Mouse (Mus musculus): ENCODE results near the gene Mb. TPM values are rescaled to one million over a fixed set of nuclear protein-coding genes. Genes with fewer than 3 reads are reported as not detected.
"Not testable (repeated sequence)": the region's sequence is repeated elsewhere in the genome, so short reads cannot be mapped to it uniquely, and the experiment has no call there.

The Mb gene
- polyA plus RNA-seq, 1 experiment from 2014 or later = 13.6 TPM

DNA sequence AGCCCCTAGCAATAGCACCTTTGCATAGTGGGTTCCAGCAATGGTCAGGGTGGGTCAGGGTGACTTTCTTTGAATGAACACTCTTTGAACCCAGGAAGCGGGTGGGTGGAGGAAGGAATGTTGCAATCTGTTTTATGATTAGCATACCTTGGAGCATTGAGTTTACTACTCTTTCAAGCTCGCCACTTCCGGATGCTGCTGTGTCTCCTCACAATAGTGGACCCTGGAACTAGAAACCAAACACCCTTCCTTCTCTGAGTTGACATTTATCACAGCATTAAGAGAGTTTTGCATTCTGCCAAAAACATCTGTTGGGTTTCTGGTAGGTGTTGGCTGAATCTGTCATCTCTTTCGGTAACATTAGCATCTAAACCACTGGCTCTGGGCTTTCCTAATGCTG is 8.9 kb upstream of the Mb start:
- not testable (repeated sequence) for H3K4me3 ChIP-seq; H3K4me2 ChIP-seq (replicated peaks); H3K4me1 ChIP-seq; H3K36me3 ChIP-seq; H3K27ac ChIP-seq; H3K27me3 ChIP-seq; H3K9me3 ChIP-seq; H3K9ac ChIP-seq; ATAC-seq (ENCODE audit: low FRiP score, low read depth)
- WGBS = 89% methylated on average over 4 of the region's 4 CpGs

DNA sequence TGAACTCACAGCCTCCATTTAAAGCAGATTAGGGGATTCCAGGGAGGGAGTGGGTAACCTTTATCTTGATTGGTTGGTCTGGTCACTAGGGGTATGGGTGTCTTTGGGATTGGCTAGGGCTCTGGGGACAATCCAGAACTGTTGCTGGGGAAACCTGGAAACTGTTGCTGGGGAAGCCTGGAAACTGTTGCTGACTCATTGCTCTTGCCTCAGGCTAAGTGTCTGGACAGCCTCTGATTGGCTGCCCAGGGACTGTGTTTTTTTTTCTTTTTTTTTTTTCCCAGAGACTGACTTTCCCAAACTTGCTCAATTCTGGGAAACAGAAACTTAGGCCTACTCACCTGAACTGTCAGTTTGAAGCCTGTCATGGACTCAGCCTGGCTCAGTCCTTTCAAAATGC is 8.1 kb upstream of the Mb start:
- H3K4me3 ChIP-seq = no peak overlapping the region
- H3K27ac ChIP-seq = no peak overlapping the region
- H3K27me3 ChIP-seq = no peaks in the 10 kb centered on the region
- no peak for ATAC-seq (ENCODE audit: low FRiP score, low read depth)
- H3K9me3 ChIP-seq = peaks cover 6% of the 10 kb centered on the region
- no peak overlapping the region for H3K9ac ChIP-seq
- H3K4me1 ChIP-seq = no peaks in the 10 kb centered on the region; the same call in 1 of the 2 replicates
- H3K36me3 ChIP-seq = no peaks in the 10 kb centered on the region
- H3K4me2 ChIP-seq (replicated peaks) = no peak overlapping the region

DNA sequence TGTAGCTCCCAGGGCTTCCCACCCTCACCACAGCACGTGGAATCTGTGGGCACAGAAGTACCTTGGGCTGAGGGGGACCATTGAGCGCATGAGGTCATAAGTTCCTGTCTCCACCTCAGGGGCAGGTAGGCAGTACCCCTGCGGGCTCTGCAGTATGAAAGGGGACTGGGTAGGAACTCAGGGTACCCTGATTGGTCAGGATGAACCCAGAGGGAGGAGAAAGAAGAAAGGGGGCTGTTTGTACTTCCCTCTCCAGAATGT is 6.3 kb upstream of the Mb start:
- Histone ChIP-seq H3K4me3 (no peak overlapping the region), H3K36me3 (no peaks in the 10 kb centered on the region), H3K27me3 (no peaks in the 10 kb centered on the region), H3K9ac (no peak overlapping the region), H3K9me3 (peaks cover 6% of the 10 kb centered on the region), H3K27ac (no peak overlapping the region), H3K4me1 (no peaks in the 10 kb centered on the region; the same call in 1 of the 2 replicates), H3K4me2 (replicated peaks) (no peak overlapping the region)
- 51% methylated on average over 3 of the region's 3 CpGs for WGBS
- no peak for ATAC-seq (ENCODE audit: low FRiP score, low read depth)

DNA sequence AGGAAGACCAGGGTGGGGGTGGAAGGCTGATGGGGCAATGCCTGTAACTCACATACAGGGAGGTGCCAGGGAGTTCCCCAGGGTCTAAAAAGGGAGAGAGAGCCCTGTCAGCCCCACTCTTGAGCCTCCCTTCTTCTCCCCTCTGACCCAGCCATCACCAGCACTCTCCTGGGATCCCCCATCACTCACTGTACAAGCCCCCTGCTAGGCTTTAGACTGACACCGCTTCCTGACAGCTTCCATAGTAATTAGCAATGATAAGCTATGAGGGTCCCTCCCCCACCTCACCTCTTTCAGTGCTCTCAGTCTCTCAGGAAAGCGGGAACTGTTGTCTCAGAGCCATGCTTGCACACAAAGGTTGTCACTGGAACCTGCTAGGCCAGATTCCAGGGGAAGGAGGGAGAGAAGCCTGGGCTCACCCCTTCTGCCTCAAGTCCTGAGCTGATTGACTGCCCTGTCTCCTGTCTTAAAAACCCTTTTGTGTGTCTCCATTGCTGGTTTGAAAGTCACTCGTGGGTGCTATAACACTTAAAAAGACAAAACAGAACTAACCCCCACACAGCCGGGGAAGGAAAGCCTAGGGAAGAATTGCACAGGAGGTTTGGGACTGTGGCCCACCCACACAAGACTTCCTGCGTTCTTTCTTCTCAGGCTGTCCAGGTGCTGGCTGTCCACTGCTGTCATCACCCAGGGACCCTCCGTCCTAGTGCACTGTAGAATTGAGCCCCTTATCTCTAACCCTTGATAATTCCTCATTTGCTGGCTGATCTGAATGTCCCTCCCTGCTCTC is 5.7 kb upstream of the Mb start:
- peaks cover 6% of the 10 kb centered on the region for H3K9me3 ChIP-seq
- ATAC-seq (ENCODE audit: low FRiP score, low read depth) = no peak
- WGBS = 45% methylated on average over 6 of the region's 6 CpGs
- H3K27ac ChIP-seq = peak overlapping the region; percentile 10; the same call in 1 of the 2 replicates
- no peak overlapping the region for H3K9ac ChIP-seq
- no peak overlapping the region for H3K4me3 ChIP-seq
- H3K4me2 ChIP-seq (replicated peaks) = no peak overlapping the region
- no peaks in the 10 kb centered on the region for H3K36me3 ChIP-seq
- H3K4me1 ChIP-seq = no peaks in the 10 kb centered on the region; the same call in 1 of the 2 replicates
- no peaks in the 10 kb centered on the region for H3K27me3 ChIP-seq

GRCm38 (mm10) chr15:77054611-77055175 is 4.2 kb upstream of the Mb start:
- 74% methylated on average over 5 of the region's 5 CpGs for WGBS
- no peak for ATAC-seq (ENCODE audit: low FRiP score, low read depth)
- no peaks in the 10 kb centered on the region for H3K36me3 ChIP-seq
- H3K9me3 ChIP-seq = peaks cover 6% of the 10 kb centered on the region
- H3K9ac ChIP-seq = no peak overlapping the region
- no peaks in the 10 kb centered on the region; the same call in 1 of the 2 replicates for H3K4me1 ChIP-seq
- no peak overlapping the region for H3K4me2 ChIP-seq (replicated peaks)
- H3K4me3 ChIP-seq = no peak overlapping the region
- no peak overlapping the region for H3K27ac ChIP-seq
- no peaks in the 10 kb centered on the region for H3K27me3 ChIP-seq

DNA sequence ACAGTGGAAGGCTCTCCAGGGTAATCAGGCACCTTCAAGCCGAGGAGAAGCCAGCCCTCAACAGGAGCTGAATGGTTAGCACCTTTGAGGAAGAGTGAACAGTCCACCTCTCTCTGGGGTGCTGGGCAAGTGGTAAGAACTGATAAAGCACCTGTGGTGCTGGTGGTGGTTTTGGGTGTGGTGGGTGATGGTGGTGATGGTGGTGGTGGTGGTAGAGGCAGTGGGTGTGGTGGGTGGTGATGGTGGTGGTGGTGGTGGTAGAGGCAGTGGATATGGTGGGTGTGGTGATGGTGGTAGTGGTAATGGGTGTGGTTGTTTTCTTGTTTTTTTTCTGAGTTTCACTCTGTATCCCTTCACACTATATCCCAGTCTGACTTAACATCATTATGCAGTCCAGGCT is 2.6 kb upstream of the Mb start:
- H3K36me3 ChIP-seq = no peaks in the 10 kb centered on the region
- H3K27me3 ChIP-seq = no peaks in the 10 kb centered on the region
- H3K4me1 ChIP-seq = no peaks in the 10 kb centered on the region; the same call in 1 of the 2 replicates
- H3K9ac ChIP-seq = no peak overlapping the region
- H3K4me2 ChIP-seq (replicated peaks) = no peak overlapping the region
- H3K27ac ChIP-seq = no peak overlapping the region
- ATAC-seq (ENCODE audit: low FRiP score, low read depth) = no peak; the same call in 1 of the 2 replicates
- H3K4me3 ChIP-seq = no peak overlapping the region
- 93% methylated on average over 1 of the region's 1 CpGs for WGBS
- no peaks in the 10 kb centered on the region for H3K9me3 ChIP-seq

GRCm38 (mm10) chr15:77052176-77052575 is 1.7 kb upstream of the Mb start:
- no peaks in the 10 kb centered on the region for H3K27me3 ChIP-seq
- H3K9ac ChIP-seq = no peak overlapping the region
- ATAC-seq (ENCODE audit: low FRiP score, low read depth) = no peak
- no peaks in the 10 kb centered on the region for H3K9me3 ChIP-seq
- no peaks in the 10 kb centered on the region for H3K36me3 ChIP-seq
- H3K4me3 ChIP-seq = no peak overlapping the region
- no peaks in the 10 kb centered on the region; the same call in 1 of the 2 replicates for H3K4me1 ChIP-seq
- no peak overlapping the region for H3K27ac ChIP-seq
- H3K4me2 ChIP-seq (replicated peaks) = no peak overlapping the region
- WGBS = 60% methylated on average over 1 of the region's 1 CpGs

DNA sequence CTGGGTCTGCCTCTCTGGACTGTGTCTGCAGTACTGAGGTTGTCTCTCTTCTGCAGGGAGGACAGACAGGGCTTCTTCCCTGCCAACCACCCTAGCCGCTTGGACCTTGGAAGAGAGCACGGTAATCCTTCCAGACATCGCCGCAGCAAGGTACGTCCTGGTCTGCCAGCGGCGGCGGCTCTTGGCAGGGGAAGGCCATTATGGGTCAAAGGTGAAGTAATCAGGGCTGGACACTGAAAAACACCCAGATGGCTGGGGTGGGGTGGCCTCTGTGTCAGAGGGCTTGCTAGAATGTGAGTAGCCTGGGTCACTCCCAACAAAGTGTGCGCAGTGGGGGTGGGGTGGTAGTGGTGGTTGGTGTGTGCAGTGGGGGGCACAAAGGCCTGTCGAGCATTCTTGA is 4.9 kb downstream of the Mb start:
- Histone ChIP-seq H3K9me3 (no peaks in the 10 kb centered on the region), H3K4me1 (peaks cover 7% of the 10 kb centered on the region; the same call in 1 of the 2 replicates), H3K4me3 (no peak overlapping the region), H3K4me2 (replicated peaks) (no peak overlapping the region), H3K27ac (no peak overlapping the region), H3K9ac (no peak overlapping the region), H3K27me3 (no peaks in the 10 kb centered on the region), H3K36me3 (no peaks in the 10 kb centered on the region)
- ATAC-seq (ENCODE audit: low FRiP score, low read depth) = no peak
- 27% methylated on average over 10 of the region's 10 CpGs for WGBS

DNA sequence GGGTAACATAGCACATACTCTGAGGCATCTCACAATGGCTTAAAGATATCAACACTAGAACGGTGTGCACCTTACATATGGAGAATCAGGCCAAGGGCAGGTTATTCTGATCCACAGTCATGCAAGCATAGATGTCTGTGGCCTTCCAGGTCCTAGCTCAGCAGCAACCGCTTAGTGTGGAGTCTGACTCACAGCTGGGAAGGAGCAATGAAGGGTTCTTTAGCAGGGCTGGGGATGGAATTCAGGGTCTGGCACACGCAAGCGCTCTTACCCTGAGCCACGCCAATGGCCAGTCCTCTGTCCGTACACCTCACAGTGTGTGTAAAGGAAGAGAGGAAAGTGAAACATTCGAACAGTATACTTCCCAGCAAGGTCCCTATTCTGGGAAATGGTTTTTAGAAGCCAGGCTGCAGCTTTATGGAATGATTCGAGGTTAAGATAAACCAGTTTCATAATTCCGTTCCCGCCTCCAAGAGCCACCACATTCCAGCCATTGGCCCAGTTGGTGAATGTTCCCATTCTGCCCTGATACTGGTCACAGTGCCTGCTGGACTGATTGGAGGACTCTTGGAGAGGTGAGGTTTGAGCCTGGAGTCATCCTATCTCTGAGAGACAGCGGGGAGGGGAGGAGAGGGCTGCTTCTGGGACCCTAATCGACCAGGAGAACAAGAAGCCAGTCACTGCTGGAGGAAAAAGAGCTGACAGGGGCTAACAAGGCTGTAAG is 5.7 kb downstream of the Mb start, which contains the start of gene Apol6:
TSS of gene Apol6 (plus strand) at position 133 of the 724 bp plus-strand sequence.
- Histone ChIP-seq H3K36me3 (no peaks in the 10 kb centered on the region), H3K27me3 (no peaks in the 10 kb centered on the region), H3K27ac (no peak within 1 kb of the TSS), H3K4me1 (peaks cover 15% of the 10 kb centered on the region), H3K9me3 (no peaks in the 10 kb centered on the region), H3K4me2 (replicated peaks) (no peak within 1 kb of the TSS), H3K4me3 (no peak within 1 kb of the TSS), H3K9ac (no peak within 1 kb of the TSS)
- 79% methylated on average over 12 of the region's 12 CpGs for WGBS
- no peak for ATAC-seq (ENCODE audit: low FRiP score, low read depth)

GRCm38 (mm10) chr15:77040784-77041183 is 9.7 kb downstream of the Mb start:
- H3K36me3 ChIP-seq = no peaks in the 10 kb centered on the region
- H3K27me3 ChIP-seq = no peaks in the 10 kb centered on the region
- H3K9me3 ChIP-seq = no peaks in the 10 kb centered on the region
- H3K9ac ChIP-seq = no peak overlapping the region
- peaks cover 52% of the 10 kb centered on the region for H3K4me1 ChIP-seq
- H3K27ac ChIP-seq = no peak overlapping the region
- no peak overlapping the region for H3K4me3 ChIP-seq
- WGBS = 86% methylated on average over 3 of the region's 3 CpGs
- no peak for ATAC-seq (ENCODE audit: low FRiP score, low read depth)
- no peak overlapping the region for H3K4me2 ChIP-seq (replicated peaks)

DNA sequence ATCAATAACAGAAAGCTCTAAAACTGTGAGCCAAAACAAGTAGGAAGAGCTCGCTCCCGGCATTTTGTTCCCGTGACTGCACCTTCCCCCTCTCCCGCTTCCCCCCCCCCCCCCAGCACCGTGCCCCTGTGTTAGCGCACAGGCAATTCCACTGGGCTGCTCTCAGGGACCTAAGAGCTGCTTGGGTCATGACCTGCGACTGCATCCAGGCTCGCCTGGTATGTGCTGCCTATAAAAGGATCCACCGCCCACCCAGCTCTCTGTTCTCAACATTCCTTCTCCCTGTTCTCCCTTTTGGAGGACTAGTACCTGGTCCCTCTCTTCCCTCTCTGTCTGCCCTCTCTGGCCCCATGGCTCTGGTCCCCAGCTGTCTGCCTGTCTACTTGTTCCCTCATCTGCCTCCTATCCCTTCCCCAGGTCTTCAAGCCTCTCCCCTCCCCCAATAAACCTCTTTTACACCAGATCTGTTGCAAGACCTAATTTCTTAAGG is 11.2 kb downstream of the Mb start:
- Histone ChIP-seq H3K36me3 (no peaks in the 10 kb centered on the region), H3K27ac (no peak overlapping the region; the same call in 1 of the 2 replicates)
- no peak for ATAC-seq (ENCODE audit: low FRiP score, low read depth)

More for the DNA sequence above, 11.2 kb downstream of the Mb start:
- WGBS = 58% methylated on average over 9 of the region's 9 CpGs
- H3K27me3 ChIP-seq = no peaks in the 10 kb centered on the region
- no peak overlapping the region for H3K4me3 ChIP-seq
- peaks cover 60% of the 10 kb centered on the region for H3K4me1 ChIP-seq
- no peak overlapping the region for H3K4me2 ChIP-seq (replicated peaks)
- H3K9me3 ChIP-seq = no peaks in the 10 kb centered on the region
- no peak overlapping the region for H3K9ac ChIP-seq

Measured in limb, embryonic 13.5 days (tissue).